Mouse (Mus musculus) kidney, postnatal 25 days (tissue): ENCODE data around the gene Gm44805.

Experiments used
- DNase-seq, 2 experiments: peaks; one replicate each; pipeline ENCODE4 v3.0.0; 2021; ENCODE audit warnings: mixed read lengths in 2 of 2

Gm44805 gene

DNA sequence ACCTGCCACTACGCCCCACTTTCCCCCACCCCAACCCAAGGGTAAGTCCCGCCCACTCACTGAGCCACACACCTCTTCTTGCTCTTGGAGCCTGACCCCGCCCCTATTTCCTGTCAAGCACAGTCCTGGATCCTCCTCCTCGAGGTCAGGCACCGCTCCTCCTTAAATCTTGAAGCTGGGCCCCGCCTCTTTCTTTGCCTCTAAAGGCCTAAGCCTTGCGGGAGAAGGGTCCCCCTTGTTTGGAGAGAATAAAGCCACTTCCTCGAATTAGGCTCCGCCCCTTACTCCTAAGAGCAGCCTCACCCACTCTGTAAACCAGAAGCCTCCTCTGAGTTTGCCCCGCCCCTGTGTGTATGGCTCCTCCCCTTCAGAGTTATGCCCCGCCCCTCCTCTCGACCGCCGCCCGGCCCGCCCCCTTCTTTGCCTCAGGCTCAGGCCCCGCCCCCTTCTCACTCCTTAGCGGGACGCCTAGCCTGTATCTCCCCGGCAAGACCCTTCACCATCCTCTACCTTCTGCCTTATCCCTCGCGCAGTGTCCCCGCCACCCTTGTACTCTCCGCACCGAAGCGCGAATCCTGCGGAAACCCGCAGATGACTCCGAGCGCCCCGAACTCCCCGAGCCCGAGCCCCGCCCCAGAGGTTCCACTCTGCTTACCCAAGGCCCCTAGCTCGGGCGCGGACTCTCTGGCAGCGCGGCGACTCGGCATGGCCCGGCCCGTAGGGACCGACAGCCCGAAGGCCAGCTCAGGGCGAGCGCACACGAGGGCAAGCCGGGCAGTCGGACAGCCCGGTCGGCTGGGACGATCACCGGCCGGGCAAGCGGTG lies 52.5 kb downstream of the Gm44805 start:
- DNase-seq: peak; percentile 98 to 99

DNA sequence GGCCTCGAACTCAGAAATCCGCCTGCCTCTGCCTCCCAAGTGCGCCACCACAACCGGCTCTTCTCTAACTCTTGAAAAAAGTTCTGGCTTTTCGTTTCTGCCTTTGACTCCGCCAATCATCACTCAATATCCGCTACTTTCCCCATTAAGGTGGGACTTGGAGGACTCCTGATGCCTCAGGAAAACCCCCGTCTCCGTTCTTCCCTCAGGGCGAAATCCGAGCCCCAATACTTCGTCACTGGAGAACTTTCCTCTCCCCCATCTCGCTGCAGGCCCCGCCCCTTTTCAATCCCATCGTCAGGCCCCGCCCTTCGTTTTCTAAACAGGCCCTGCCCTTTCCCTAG lies 53.1 kb downstream of the Gm44805 start:
- no peak for DNase-seq

DNA sequence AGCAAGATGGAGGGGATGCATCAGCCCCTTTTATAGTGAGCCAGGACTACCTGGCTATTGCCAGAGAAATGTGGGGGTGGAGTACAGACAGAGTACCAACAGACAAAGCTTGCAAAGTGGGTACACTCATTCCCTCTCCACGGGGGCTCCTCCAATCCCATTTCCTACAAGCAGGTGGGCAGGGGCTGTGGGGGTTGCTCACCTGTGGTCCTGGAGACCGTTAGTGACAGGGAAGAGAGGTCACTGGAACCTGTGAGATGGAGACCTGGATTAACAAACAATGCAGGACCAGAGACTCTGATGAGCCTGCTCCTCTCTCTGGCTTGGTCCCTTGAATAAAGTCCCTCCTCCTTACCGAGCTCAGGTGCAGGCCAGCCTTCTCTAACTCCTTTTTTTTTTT lies 53.5 kb downstream of the Gm44805 start:
- DNase-seq: no peak

DNA sequence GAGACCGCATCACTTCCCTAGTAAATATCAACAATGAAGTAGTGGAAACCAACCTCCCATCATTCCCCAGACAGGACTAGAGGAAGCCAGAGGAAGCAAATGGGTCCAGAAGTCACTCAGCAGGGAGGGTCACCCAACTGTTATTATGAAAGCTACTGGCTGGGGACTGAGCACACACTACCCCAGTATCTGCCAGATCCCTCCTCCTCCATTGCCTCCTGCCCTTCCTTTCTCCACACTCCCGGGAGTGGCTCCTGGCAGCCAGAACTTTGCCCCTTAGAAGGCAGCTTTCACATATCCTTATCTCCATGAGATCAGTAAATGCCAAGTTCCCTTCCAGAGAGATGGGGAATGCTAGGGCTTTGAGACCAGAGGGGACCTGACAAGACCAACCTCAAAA lies 57.8 kb downstream of the Gm44805 start:
- no peak for DNase-seq

DNA sequence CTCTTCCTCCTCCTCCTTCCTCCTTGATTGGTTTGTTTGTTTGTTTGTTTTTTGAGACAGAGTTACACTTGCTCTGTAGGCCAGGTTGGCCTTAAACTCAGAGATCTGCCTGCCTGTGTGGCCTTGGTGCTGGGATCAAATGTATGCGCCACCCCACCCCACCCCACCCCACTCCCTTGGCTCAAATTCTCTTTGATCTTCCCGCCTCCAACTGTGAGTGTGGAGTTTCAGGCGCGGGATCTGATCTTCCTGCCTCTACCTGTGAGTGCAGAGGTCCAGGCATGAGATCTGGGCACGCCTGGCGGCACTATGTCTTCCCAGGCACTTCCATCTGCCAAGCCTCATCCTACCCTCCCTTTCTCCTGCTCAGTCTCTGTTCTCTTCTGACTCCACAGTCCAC lies 59.0 kb downstream of the Gm44805 start:
- DNase-seq: no peak
